Mouse (Mus musculus) ES-E14 (cell line): Measurements from ENCODE around the gene Asb3. TPM values are rescaled to one million over a fixed set of nuclear protein-coding genes. Genes with fewer than 3 reads are reported as not detected.

Source experiments
- DNase-seq: peaks from one replicate; pipeline ENCODE4 v3.0.0-alpha.2; 2013; ENCODE audit warnings: low read depth, low spot score
- H3K27ac ChIP-seq: 2 replicates; pipeline ENCODE4 v1.5.1; 2012; ENCODE audit warnings: low read depth, mild to moderate bottlenecking, low read length, moderate library complexity, mixed read lengths; ENCODE audit not compliant: poor library complexity, insufficient read depth, severe bottlenecking
- H3K36me3 ChIP-seq: 2 replicates; pipeline ENCODE4 v1.6.1; 2012; ENCODE audit warnings: mild to moderate bottlenecking, low read length, moderate library complexity, mixed read lengths; ENCODE audit not compliant: control insufficient read depth, poor library complexity, insufficient read depth, severe bottlenecking
- H3K4me1 ChIP-seq, 2 experiments: fragments of 150-350 bp in 1 of 2; sonication (generic) in 1 of 2; 2 replicates each; pipeline ENCODE4 v1.6.1; 2012; ENCODE audit warnings: low read length in 2 of 2, mild to moderate bottlenecking in 1 of 2, mixed read lengths in 1 of 2; ENCODE audit not compliant: control insufficient read depth in 2 of 2, insufficient read depth in 2 of 2, poor library complexity in 1 of 2
- H3K4me3 ChIP-seq, 2 experiments: fragments of 150-350 bp in 1 of 2; sonication (generic) in 1 of 2; 2 replicates each; pipeline ENCODE4 v1.5.1; 2012; ENCODE audit warnings: low read length in 2 of 2, low read depth in 1 of 2, mild to moderate bottlenecking in 1 of 2, mixed read lengths in 1 of 2; ENCODE audit not compliant: insufficient read depth in 1 of 2, poor library complexity in 1 of 2, severe bottlenecking in 1 of 2
- H3K9ac ChIP-seq: 2 replicates; pipeline ENCODE4 v1.6.1; 2012; ENCODE audit warnings: low read depth, mild to moderate bottlenecking, low read length, mixed read lengths; ENCODE audit not compliant: poor library complexity, insufficient read depth, severe bottlenecking
- H3K9me3 ChIP-seq: fragments of 150-350 bp; sonication (generic); 2 replicates; pipeline ENCODE4 v1.6.1; 2012; ENCODE audit warnings: low read depth, mild to moderate bottlenecking, low read length; ENCODE audit not compliant: control insufficient read depth, insufficient read depth
- CHD2 ChIP-seq: IDR thresholded peaks from 2 replicates; pipeline ENCODE4 v1.6.1; 2014; ENCODE audit warnings: mild to moderate bottlenecking, low read depth, low read length, inconsistent platforms
- HCFC1 ChIP-seq: IDR thresholded peaks from 2 replicates; pipeline ENCODE4 v1.6.1; 2012; ENCODE audit warnings: low read length, inconsistent platforms, borderline replicate concordance; ENCODE audit not compliant: insufficient read depth
- MAFK ChIP-seq: IDR thresholded peaks from 2 replicates; pipeline ENCODE4 v1.6.1; 2014; ENCODE audit warnings: mild to moderate bottlenecking, low read depth, low read length, inconsistent platforms; ENCODE audit not compliant: insufficient read depth
- ZC3H11A ChIP-seq: IDR thresholded peaks from 2 replicates; pipeline ENCODE4 v1.6.1; 2012; ENCODE audit warnings: low read depth, mild to moderate bottlenecking, inconsistent platforms, low read length, borderline replicate concordance
- ZNF384 ChIP-seq: IDR thresholded peaks from 2 replicates; pipeline ENCODE4 v1.6.1; 2012; ENCODE audit warnings: low read depth, low read length, inconsistent platforms
- in situ Hi-C, 2 experiments: fragments of 600-800 bp; cut with MboI; formaldehyde crosslinking; loops; one replicate each; pipeline ENCODE4 v1.15.1; 2025; ENCODE audit warnings: low sequenced_read_pairs in 2 of 2, inconsistent platforms in 1 of 2; ENCODE audit not compliant: unreplicated experiment in 2 of 2
- total RNA-seq: library from RNA; depleted of rRNA; stranded (reverse); fragments of 300-350 nt; gene quantifications from 2 replicates; pipeline ENCODE4 v1.2.3, GENCODE M21; 2012

The Asb3 gene
- total RNA-seq, 1 experiment, result 9.7 TPM

DNA sequence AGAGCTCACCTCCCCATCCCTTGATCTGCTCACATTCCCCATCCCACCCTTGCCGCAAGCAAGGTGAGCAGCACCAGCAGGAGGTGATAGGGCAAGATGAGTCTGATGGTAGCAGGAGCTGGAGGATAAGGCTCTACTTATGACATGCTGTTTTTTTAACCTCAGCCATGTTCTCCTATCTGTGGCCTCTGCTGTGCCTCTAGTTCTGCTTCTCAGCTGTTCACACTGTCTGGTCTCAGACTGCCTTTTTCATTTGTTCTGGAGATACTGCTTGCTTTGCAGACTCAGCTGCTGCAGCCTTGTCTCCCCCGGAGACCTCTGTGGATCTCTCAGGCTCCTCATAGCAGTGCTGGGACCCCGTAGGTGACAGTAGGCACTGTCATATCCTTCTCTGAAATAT, 38.1 kb downstream of the Asb3 start:
- Histone ChIP-seq H3K27ac (no peak overlapping the region), H3K9me3 (no peaks in the 10 kb centered on the region), H3K9ac (no peak overlapping the region), H3K36me3 (peaks cover 3% of the 10 kb centered on the region; the same call in 1 of the 2 replicates), H3K4me3 (no peak overlapping the region), H3K4me1 (no peaks in the 10 kb centered on the region)
- in situ Hi-C loops, result no loop called here
- TF ChIP-seq ZNF384 (no peak), HCFC1 (no peak), ZC3H11A (no peak), MAFK (no peak), CHD2 (no peak)
- no peak for DNase-seq

DNA sequence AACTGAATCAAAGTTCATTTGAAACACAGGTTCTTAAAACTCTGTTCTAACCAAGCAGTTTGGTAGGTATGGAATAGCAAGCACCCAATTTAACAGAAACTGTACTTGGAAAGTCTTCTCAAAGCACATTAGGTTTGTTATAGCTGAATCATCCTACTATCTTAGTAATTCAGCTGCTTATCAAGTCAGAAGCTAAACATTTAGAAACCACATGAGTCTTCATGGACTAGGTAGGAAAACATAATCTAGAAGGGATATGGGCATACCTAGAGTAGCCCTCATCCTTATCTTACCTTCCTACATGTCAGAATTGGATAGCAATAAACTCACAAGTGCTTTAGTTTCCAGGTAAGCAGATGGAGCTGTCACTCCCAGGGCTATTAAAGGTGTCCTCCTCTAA, 42.9 kb downstream of the Asb3 start:
- H3K36me3 ChIP-seq, result peaks cover 3% of the 10 kb centered on the region; the same call in 1 of the 2 replicates

DNA sequence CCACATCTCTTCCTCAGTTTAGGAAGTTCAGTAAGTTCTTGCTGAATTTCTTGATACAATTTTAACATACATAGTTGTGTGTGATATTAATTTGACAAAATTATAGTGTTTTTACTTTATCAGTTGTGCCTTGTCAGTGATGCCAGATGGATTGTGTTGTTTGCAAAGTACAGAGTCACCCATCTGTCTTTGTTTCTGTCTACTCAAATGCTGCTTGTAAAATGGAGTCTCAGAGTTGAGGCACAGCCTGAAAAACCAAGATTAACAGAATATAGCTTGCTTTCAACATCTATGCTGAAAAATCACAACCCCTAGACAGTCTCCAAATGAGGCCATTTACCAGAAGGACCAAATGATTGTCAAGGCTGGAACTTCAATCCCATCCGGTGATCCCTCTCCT, 43.3 kb downstream of the Asb3 start:
- Histone ChIP-seq H3K27ac (no peak overlapping the region), H3K9me3 (no peaks in the 10 kb centered on the region), H3K9ac (no peak overlapping the region), H3K4me3 (no peak overlapping the region), H3K4me1 (no peaks in the 10 kb centered on the region), H3K36me3 (peaks cover 3% of the 10 kb centered on the region; the same call in 1 of the 2 replicates)
- TF ChIP-seq ZC3H11A (no peak), CHD2 (no peak), HCFC1 (no peak), ZNF384 (no peak), MAFK (no peak)
- in situ Hi-C loops, result no loop called here
- DNase-seq, result no peak

More for the DNA sequence above, 42.9 kb downstream of the Asb3 start:
- H3K27ac ChIP-seq, result no peak overlapping the region
- no peaks in the 10 kb centered on the region for H3K9me3 ChIP-seq
- no peak overlapping the region for H3K4me3 ChIP-seq
- no peaks in the 10 kb centered on the region for H3K4me1 ChIP-seq
- H3K9ac ChIP-seq, result no peak overlapping the region
- in situ Hi-C loops, result no loop called here
- TF ChIP-seq MAFK (no peak), CHD2 (no peak), ZC3H11A (no peak), HCFC1 (no peak), ZNF384 (no peak)
- DNase-seq, result no peak

DNA sequence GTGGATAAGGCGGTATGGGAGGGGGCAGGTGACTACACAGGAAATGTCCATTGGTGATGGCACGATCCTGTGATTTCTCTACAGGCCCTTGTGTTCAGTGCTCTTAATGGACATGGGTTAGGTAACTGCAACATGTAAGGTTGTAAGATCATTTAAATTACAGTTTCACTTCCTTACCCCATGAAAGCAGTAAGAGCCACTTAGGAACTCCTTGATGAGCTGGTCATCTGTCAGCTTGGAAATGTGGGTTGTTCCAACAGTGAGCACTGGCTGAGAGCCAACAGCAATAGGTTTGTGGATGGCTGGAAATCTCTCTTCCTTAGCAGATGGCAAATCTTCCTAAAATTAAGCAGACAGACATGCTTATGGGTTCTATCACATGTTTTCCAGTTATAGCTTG, 58.3 kb downstream of the Asb3 start:
- no peak overlapping the region for H3K27ac ChIP-seq
- in situ Hi-C loops, result no loop called here
- DNase-seq, result no peak
- no peaks in the 10 kb centered on the region for H3K9me3 ChIP-seq
- peaks cover 14% of the 10 kb centered on the region for H3K36me3 ChIP-seq
- H3K9ac ChIP-seq, result no peak overlapping the region
- TF ChIP-seq ZC3H11A (no peak), CHD2 (no peak)
- H3K4me3 ChIP-seq, result no peak overlapping the region
- H3K4me1 ChIP-seq, result no peaks in the 10 kb centered on the region

DNA sequence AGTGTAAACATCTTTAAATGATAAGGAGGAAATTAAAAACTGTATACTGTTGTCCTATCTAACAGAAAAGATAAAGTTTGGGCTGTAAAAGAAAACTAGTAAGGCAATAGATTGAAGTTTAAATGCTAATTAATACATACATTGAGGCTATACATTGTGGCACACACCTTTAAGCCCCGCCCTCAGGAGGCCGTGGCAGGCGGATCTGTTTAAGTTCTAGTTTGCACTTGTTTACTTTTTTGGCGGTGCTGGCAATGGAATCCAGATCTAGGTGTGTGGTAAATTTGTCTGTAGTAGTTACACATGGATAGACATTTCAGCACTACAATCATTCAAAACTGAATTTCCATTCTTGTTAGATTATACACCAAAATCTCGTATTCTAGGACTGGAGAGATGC, 67.6 kb downstream of the Asb3 start:
- no peak overlapping the region for H3K27ac ChIP-seq
- in situ Hi-C loops, result no loop called here

More for the DNA sequence above, 67.6 kb downstream of the Asb3 start:
- Histone ChIP-seq H3K4me3 (peak overlapping the region in 1 of 2 experiments; percentile 81; a peak in 2 of 4 replicates), H3K4me1 (no peaks in the 10 kb centered on the region; a peak in 1 of 4 replicates), H3K36me3 (no peaks in the 10 kb centered on the region; the same call in 1 of the 2 replicates), H3K9me3 (no peaks in the 10 kb centered on the region), H3K9ac (no peak overlapping the region)
- peak; percentile 4 for DNase-seq
- TF ChIP-seq ZNF384 (no peak), HCFC1 (no peak), MAFK (no peak), ZC3H11A (no peak), CHD2 (no peak)
